Mouse (Mus musculus): ENCODE results near the gene Vtcn1.

Gene Vtcn1

GRCm38 (mm10) chr3:100921825-100922505 lies 96.7 kb downstream of the Vtcn1 start, which contains the start of gene Trim45:
Gene Trim45, plus strand, starts transcription at chr3:100922202.
- peak; percentile 92 for DNase-seq (ENCODE audit: low spot score)

- no peak for DNase-seq (ENCODE audit: low spot score)
Observed at GRCm38 (mm10) chr3:100922506-100923375, 97.5 kb downstream of the Vtcn1 start.

- no peak for DNase-seq (ENCODE audit: low spot score)
Observed at GRCm38 (mm10) chr3:100924065-100924732, 98.9 kb downstream of the Vtcn1 start.

- DNase-seq (ENCODE audit: low spot score), result no peak
Observed at GRCm38 (mm10) chr3:100925176-100925575, 99.9 kb downstream of the Vtcn1 start.

GRCm38 (mm10) chr3:100931332-100932076 lies 106.2 kb downstream of the Vtcn1 start:
- DNase-seq (ENCODE audit: low spot score), result no peak

- DNase-seq (ENCODE audit: low spot score), result no peak
Observed at GRCm38 (mm10) chr3:100932077-100932944, 107.1 kb downstream of the Vtcn1 start.

GRCm38 (mm10) chr3:100935521-100935920 lies 110.3 kb downstream of the Vtcn1 start:
- no peak for DNase-seq (ENCODE audit: low spot score)

GRCm38 (mm10) chr3:100936201-100936600 lies 110.9 kb downstream of the Vtcn1 start:
- no peak for DNase-seq (ENCODE audit: low spot score)

GRCm38 (mm10) chr3:100938211-100938610 lies 113.0 kb downstream of the Vtcn1 start:
- no peak for DNase-seq (ENCODE audit: low spot score)

GRCm38 (mm10) chr3:100940496-100941037 lies 115.3 kb downstream of the Vtcn1 start:
- DNase-seq (ENCODE audit: low spot score), result no peak

Data from urinary bladder, postnatal 25 days (tissue).